Mouse (Mus musculus) induced T-regulatory cell, adult 2 months (primary cell): ENCODE data around the gene Myl4.
"Not testable (repeated sequence)": the region's sequence is repeated elsewhere in the genome, so short reads cannot be mapped to it uniquely, and the experiment has no call there.

ENCODE experiments used
- DNase-seq: peaks from one replicate; pipeline ENCODE4 v3.0.0-alpha.2; 2012; ENCODE audit warnings: low read depth

Gene Myl4

GRCm38 (mm10) chr11:104571373-104571772 lies 20.9 kb downstream of the Myl4 start:
- not testable (repeated sequence) for DNase-seq

GRCm38 (mm10) chr11:104572091-104572490 lies 21.6 kb downstream of the Myl4 start:
- DNase-seq = no peak

GRCm38 (mm10) chr11:104572566-104572965 lies 22.1 kb downstream of the Myl4 start:
- no peak for DNase-seq

GRCm38 (mm10) chr11:104576772-104577612 lies 26.5 kb downstream of the Myl4 start:
- no peak for DNase-seq

- no peak for DNase-seq
Measured at GRCm38 (mm10) chr11:104578074-104578473, 27.6 kb downstream of the Myl4 start.

GRCm38 (mm10) chr11:104579084-104579483 lies 28.6 kb downstream of the Myl4 start:
- no peak for DNase-seq

- DNase-seq = no peak
Measured at GRCm38 (mm10) chr11:104579575-104579974, 29.1 kb downstream of the Myl4 start.

GRCm38 (mm10) chr11:104580091-104580490 lies 29.6 kb downstream of the Myl4 start:
- no peak for DNase-seq

GRCm38 (mm10) chr11:104580606-104581005 lies 30.1 kb downstream of the Myl4 start:
- DNase-seq = peak; percentile 39

- peak; percentile 89 for DNase-seq
Measured at GRCm38 (mm10) chr11:104581446-104582307, 31.2 kb downstream of the Myl4 start.

GRCm38 (mm10) chr11:104582308-104582606 lies 31.8 kb downstream of the Myl4 start:
- DNase-seq = no peak

- DNase-seq = peak; percentile 89
Measured at GRCm38 (mm10) chr11:104582630-104583364, 32.3 kb downstream of the Myl4 start.

- peak; percentile 30 for DNase-seq
Measured at GRCm38 (mm10) chr11:104585495-104585894, 35.0 kb downstream of the Myl4 start.

GRCm38 (mm10) chr11:104587904-104588303 lies 37.4 kb downstream of the Myl4 start:
- no peak for DNase-seq

- DNase-seq = no peak
Measured at GRCm38 (mm10) chr11:104588513-104588912, 38.0 kb downstream of the Myl4 start.

GRCm38 (mm10) chr11:104589570-104589969 lies 39.1 kb downstream of the Myl4 start:
- no peak for DNase-seq

- DNase-seq = peak; percentile 91
Measured at GRCm38 (mm10) chr11:104590148-104590547, 39.7 kb downstream of the Myl4 start.

- DNase-seq = no peak
Measured at GRCm38 (mm10) chr11:104592066-104592835, 41.8 kb downstream of the Myl4 start.

GRCm38 (mm10) chr11:104596365-104596764 lies 45.9 kb downstream of the Myl4 start:
- DNase-seq = no peak

GRCm38 (mm10) chr11:104599265-104599945 lies 48.9 kb downstream of the Myl4 start:
- DNase-seq = peak; percentile 43

GRCm38 (mm10) chr11:104600675-104601074 lies 50.2 kb downstream of the Myl4 start:
- no peak for DNase-seq
